Mouse (Mus musculus) heart, embryonic 16.5 days (tissue): Measurements from ENCODE around the gene Cep72. TPM values are rescaled to one million over a fixed set of nuclear protein-coding genes. Genes with fewer than 3 reads are reported as not detected.
A peak's percentile ranks its signal among the peaks of the same experiment; 100 is the strongest.

Experiments
- ATAC-seq: fragments of 200-750 bp; cut with Nextera tagmentation; replicated peaks from 2 replicates; pipeline ENCODE4 v1.8.0; 2017; ENCODE audit warnings: moderate number of reproducible peaks; ENCODE audit not compliant: insufficient read depth, low FRiP score; ENCODE audit errors: extremely low read depth
- H3K27ac ChIP-seq: fragments of 300-500 bp; sonication (generic); 2 replicates; pipeline ENCODE4 v1.5.1; 2014; ENCODE audit warnings: mild to moderate bottlenecking, low read length, control low read depth, moderate library complexity
- H3K27me3 ChIP-seq: fragments of 300-500 bp; sonication (generic); 2 replicates; pipeline ENCODE4 v1.6.1; 2014; ENCODE audit warnings: low read length, mixed read lengths; ENCODE audit not compliant: control insufficient read depth, insufficient read depth
- H3K36me3 ChIP-seq: fragments of 300-500 bp; sonication (generic); 2 replicates; pipeline ENCODE4 v1.6.1; 2014; ENCODE audit not compliant: control insufficient read depth, insufficient read depth
- H3K4me1 ChIP-seq: fragments of 300-500 bp; sonication (generic); 2 replicates; pipeline ENCODE4 v1.6.1; 2014; ENCODE audit warnings: low read length, mixed read lengths; ENCODE audit not compliant: control insufficient read depth, insufficient read depth
- H3K4me2 ChIP-seq: fragments of 300-500 bp; sonication (generic); 2 replicates; pipeline ENCODE4 v1.6.1; 2014; ENCODE audit warnings: low read depth, mild to moderate bottlenecking, control low read depth, low read length
- H3K4me3 ChIP-seq: fragments of 300-500 bp; sonication (generic); 2 replicates; pipeline ENCODE4 v1.5.1; 2014; ENCODE audit warnings: mild to moderate bottlenecking, control low read depth, low read length
- H3K9ac ChIP-seq: fragments of 300-500 bp; sonication (generic); 2 replicates; pipeline ENCODE4 v1.6.1; 2014; ENCODE audit warnings: low read length, control low read depth
- H3K9me3 ChIP-seq: fragments of 300-500 bp; sonication (generic); replicated peaks from 2 replicates; pipeline ENCODE4 v1.6.1; 2016; ENCODE audit warnings: low read length; ENCODE audit not compliant: control insufficient read depth
- WGBS: fragments of 180-500 bp; shearing (Covaris S2); extraction: QIAGEN DNeasy Blood & Tissue Kit; methylation state at CpG from one replicate; pipeline ENCODE4 v1.1.7; 2014; 5-methylcytosine and 5-hydroxymethylcytosine counted together
- polyA plus RNA-seq: library from polyadenylated mRNA; unstranded; fragments of >200 nt; fragmentation: Nextera tagmentation; extraction: Ambion mirVana; gene quantifications from 2 replicates; pipeline ENCODE4 v1.2.1, GENCODE M21; 2015

The Cep72 gene
- polyA plus RNA-seq, 1 experiment from 2014 or later = 12.0 TPM

- H3K27me3 ChIP-seq = no peaks in the 10 kb centered on the region
- H3K9ac ChIP-seq = no peak overlapping the region
- no peaks in the 10 kb centered on the region for H3K4me1 ChIP-seq
- H3K36me3 ChIP-seq = no peaks in the 10 kb centered on the region
- ATAC-seq = no peak
- H3K4me2 ChIP-seq = no peak overlapping the region
- no peak overlapping the region for H3K4me3 ChIP-seq
- 76% methylated on average over 6 of the region's 6 CpGs for WGBS
- no peak overlapping the region for H3K27ac ChIP-seq
- no peaks in the 10 kb centered on the region for H3K9me3 ChIP-seq
Observed at GRCm38 (mm10) chr13:74000961-74001360, 61.1 kb downstream of the Cep72 start.

DNA sequence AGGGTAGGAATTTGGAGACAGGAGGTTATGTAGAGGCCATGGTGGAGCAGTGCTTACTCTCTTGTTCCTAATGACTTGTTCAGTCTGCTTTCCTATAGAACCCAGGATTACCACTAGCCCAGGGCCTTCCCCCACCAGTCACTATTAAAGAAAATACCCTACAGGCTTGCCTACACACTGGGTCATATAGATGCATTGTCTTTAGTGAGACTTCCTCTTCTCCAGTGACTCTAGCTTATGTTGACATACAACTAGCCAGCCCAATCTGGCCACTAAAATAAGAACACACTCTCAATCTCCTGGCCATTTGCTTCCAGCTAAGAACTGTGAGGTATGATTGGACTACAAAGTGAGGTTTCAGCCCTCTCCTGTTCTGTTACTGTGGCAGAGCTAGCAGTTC, 61.6 kb downstream of the Cep72 start:
- H3K4me1 ChIP-seq = no peaks in the 10 kb centered on the region
- no peak overlapping the region for H3K9ac ChIP-seq
- H3K27me3 ChIP-seq = no peaks in the 10 kb centered on the region
- no peaks in the 10 kb centered on the region for H3K36me3 ChIP-seq
- no peak overlapping the region for H3K4me2 ChIP-seq
- H3K27ac ChIP-seq = no peak overlapping the region
- ATAC-seq = no peak
- H3K4me3 ChIP-seq = no peak overlapping the region
- H3K9me3 ChIP-seq = no peaks in the 10 kb centered on the region

DNA sequence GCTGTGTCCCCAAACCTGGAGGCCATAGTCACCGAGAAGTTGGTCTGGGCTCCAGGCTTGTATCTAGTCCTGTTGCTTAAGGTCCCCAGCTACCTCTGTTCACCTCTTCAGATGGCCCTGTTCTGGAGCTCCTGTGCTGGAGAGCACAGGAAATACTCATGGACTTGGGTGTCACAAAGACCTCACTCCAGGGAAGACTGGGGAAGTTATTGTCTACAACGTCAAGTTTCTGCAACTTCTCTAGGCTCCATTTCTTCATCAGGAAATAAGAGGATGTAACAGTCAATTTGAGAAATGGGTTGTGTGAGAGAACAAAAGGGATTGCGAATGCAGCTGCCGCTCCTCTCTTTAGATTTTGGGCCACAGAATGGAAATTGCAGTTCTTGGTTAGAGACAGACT, 65.6 kb downstream of the Cep72 start:
- no peak overlapping the region for H3K9ac ChIP-seq
- no peak overlapping the region for H3K4me2 ChIP-seq

DNA sequence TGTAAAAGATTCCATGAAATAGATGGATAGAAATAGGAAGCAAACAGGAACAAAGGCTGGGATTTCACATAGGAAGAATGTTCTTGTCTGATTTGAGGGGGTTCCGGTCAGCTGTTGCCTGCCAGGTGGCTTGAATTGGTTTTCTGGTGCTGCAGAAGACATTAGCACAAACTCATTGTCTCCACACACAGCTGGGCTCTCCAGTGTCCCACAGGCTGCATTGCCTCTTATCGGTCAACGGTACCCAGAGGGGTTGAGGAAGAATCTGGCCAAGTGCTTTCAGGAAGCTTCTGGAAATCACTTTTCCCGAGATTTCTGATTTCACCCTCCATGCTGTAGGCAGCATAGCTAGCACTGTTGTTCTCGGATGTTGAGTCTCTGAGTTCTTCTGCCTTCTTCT, 70.8 kb downstream of the Cep72 start:
- ATAC-seq = 0 out of 2 replicates have a peak, but pooled peaks have one; percentile 32
- Histone ChIP-seq H3K36me3 (no peaks in the 10 kb centered on the region), H3K4me2 (no peak overlapping the region), H3K27me3 (no peaks in the 10 kb centered on the region), H3K4me3 (no peak overlapping the region), H3K4me1 (peaks cover 4% of the 10 kb centered on the region; the same call in 1 of the 2 replicates), H3K9me3 (no peaks in the 10 kb centered on the region), H3K27ac (peak overlapping the region; percentile 3; the same call in 1 of the 2 replicates), H3K9ac (no peak overlapping the region)
- WGBS = 52% methylated on average over 5 of the region's 5 CpGs

More for the DNA sequence above, 65.6 kb downstream of the Cep72 start:
- H3K27ac ChIP-seq = no peak overlapping the region
- H3K27me3 ChIP-seq = no peaks in the 10 kb centered on the region
- no peak for ATAC-seq
- no peak overlapping the region for H3K4me3 ChIP-seq
- no peaks in the 10 kb centered on the region for H3K36me3 ChIP-seq
- WGBS = 76% methylated on average over 4 of the region's 4 CpGs
- no peaks in the 10 kb centered on the region for H3K4me1 ChIP-seq
- no peaks in the 10 kb centered on the region for H3K9me3 ChIP-seq

DNA sequence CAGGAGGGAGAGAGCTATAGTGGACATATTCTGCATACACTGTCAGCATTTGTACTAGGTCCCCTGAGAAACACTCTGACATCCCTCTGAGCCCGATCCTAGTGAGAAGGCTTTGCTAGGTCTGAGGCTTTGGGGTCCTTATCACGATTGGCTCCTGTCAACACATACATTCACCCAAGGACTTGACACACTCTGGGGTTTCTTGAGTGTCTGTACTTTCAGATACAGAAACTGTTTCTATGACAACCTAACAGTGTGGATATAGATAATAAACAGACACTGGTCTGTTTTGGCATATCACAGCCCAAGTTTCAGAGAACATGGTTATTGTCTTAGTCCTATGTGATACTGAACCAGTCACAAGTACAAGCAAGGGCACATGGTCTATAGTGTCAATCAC, 71.3 kb downstream of the Cep72 start:
- no peaks in the 10 kb centered on the region for H3K36me3 ChIP-seq
- 7% methylated on average over 2 of the region's 2 CpGs for WGBS
- no peak overlapping the region for H3K9ac ChIP-seq
- ATAC-seq = peak; percentile 37; the same call in 1 of the 2 replicates
- no peak overlapping the region for H3K4me2 ChIP-seq
- no peaks in the 10 kb centered on the region for H3K9me3 ChIP-seq
- no peak overlapping the region for H3K4me3 ChIP-seq
- H3K27me3 ChIP-seq = no peaks in the 10 kb centered on the region
- peaks cover 4% of the 10 kb centered on the region; the same call in 1 of the 2 replicates for H3K4me1 ChIP-seq
- H3K27ac ChIP-seq = no peak overlapping the region

- H3K9ac ChIP-seq = no peak overlapping the region
- peaks cover 4% of the 10 kb centered on the region; the same call in 1 of the 2 replicates for H3K4me1 ChIP-seq
- no peaks in the 10 kb centered on the region for H3K36me3 ChIP-seq
- H3K27ac ChIP-seq = no peak overlapping the region
- H3K27me3 ChIP-seq = no peaks in the 10 kb centered on the region
- no peaks in the 10 kb centered on the region for H3K9me3 ChIP-seq
- H3K4me3 ChIP-seq = no peak overlapping the region
- no peak for ATAC-seq
- 69% methylated on average over 5 of the region's 5 CpGs for WGBS
- H3K4me2 ChIP-seq = no peak overlapping the region
Observed at GRCm38 (mm10) chr13:73990325-73990724, 71.8 kb downstream of the Cep72 start.

Other genes starting within 250 kb of the Cep72 start
- 3.0 and 3.7 TPM in 2 replicates for gene Nkd2, start 214.7 kb downstream of the Cep72 start, polyA plus RNA-seq
- gene Trip13, start 124.5 kb downstream of the Cep72 start, polyA plus RNA-seq = 25.1 and 27.3 TPM in 2 replicates
- gene Brd9, start 124.5 kb downstream of the Cep72 start, polyA plus RNA-seq = 36.4 and 38.1 TPM in 2 replicates
- not detected in 2 replicates for gene Zdhhc11, start 98.4 kb downstream of the Cep72 start, polyA plus RNA-seq
- 6.4 and 8.6 TPM in 2 replicates for gene Tppp, start 52.9 kb downstream of the Cep72 start, polyA plus RNA-seq
- 0.22 TPM in 1 of 2 replicates, not detected in the other for gene Slc9a3, start 59.2 kb upstream of the Cep72 start, polyA plus RNA-seq
- 61.9 and 65.7 TPM in 2 replicates for gene Exoc3, start 146.4 kb upstream of the Cep72 start, polyA plus RNA-seq
- gene Ahrr, start 230.0 kb upstream of the Cep72 start, polyA plus RNA-seq = 1.4 and 1.5 TPM in 2 replicates